Mouse (Mus musculus) adipose tissue, adult 10 weeks (tissue): ENCODE results near the gene Olfr13. TPM values are rescaled to one million over a fixed set of nuclear protein-coding genes. Genes with fewer than 3 reads are reported as not detected.

Experiments used
- polyA plus RNA-seq: library from polyadenylated mRNA; stranded (reverse); fragments of 350-450 nt; fragmentation: Illumina TruSeq; extraction: RNeasy Lipid Tissue Mini Kit (QIAGEN cat#74804); gene quantifications from one replicate; pipeline ENCODE4 v1.2.3, GENCODE M21; 2014; ENCODE audit warnings: low read depth, low replicate concordance

The Olfr13 gene
- not detected for polyA plus RNA-seq

GRCm38 (mm10) chr6:43171840-43172239 is at the start of gene Olfr13:
Gene Olfr13 (plus strand): TSS chr6:43172140.

GRCm38 (mm10) chr6:43146267-43146666 is 25.7 kb upstream of the Olfr13 start, which contains the start of gene Olfr237-ps1:
Gene Olfr237-ps1 (plus strand): TSS chr6:43146567.

GRCm38 (mm10) chr6:43162982-43163381 is 9.0 kb upstream of the Olfr13 start, which contains the start of gene Olfr437:
Gene Olfr437 (plus strand): TSS chr6:43163282.

GRCm38 (mm10) chr6:43196781-43197180 is 24.8 kb downstream of the Olfr13 start, which contains the start of gene Olfr435:
Gene Olfr435 (plus strand): TSS chr6:43197146.

GRCm38 (mm10) chr6:43212873-43213272 is 40.9 kb downstream of the Olfr13 start, which contains the start of gene Olfr434:
Gene Olfr434 (plus strand): TSS chr6:43213021.

Other genes starting within 250 kb of the Olfr13 start
- gene Olfr444, start 223.1 kb upstream of the Olfr13 start, polyA plus RNA-seq: not detected
- not detected for gene Olfr441, start 65.8 kb upstream of the Olfr13 start, polyA plus RNA-seq
- gene Olfr237-ps1, start 25.6 kb upstream of the Olfr13 start, polyA plus RNA-seq: not detected
- gene Olfr437, start 8.9 kb upstream of the Olfr13 start, polyA plus RNA-seq: not detected
- gene Olfr435, start 25.0 kb downstream of the Olfr13 start, polyA plus RNA-seq: not detected
- not detected for gene Olfr434, start 40.9 kb downstream of the Olfr13 start, polyA plus RNA-seq
- not detected for gene Olfr47, start 59.4 kb downstream of the Olfr13 start, polyA plus RNA-seq
- gene Arhgef5, start 93.4 kb downstream of the Olfr13 start, polyA plus RNA-seq: 32.8 TPM
- 0.45 TPM for gene Nobox, start 137.4 kb downstream of the Olfr13 start, polyA plus RNA-seq